Mouse (Mus musculus) testis, postnatal 14 days (tissue): Measurements from ENCODE around the gene Ppil3.

Experiments
- DNase-seq: peaks from one replicate; pipeline ENCODE4 v3.0.0; 2021; ENCODE audit warnings: low spot score

The Ppil3 gene

GRCm38 (mm10) chr1:58445143-58445722 lies at the start of gene Ppil3, which contains the start of gene Nif3l1:
Gene Ppil3, minus strand, starts transcription at chr1:58445486.
Gene Nif3l1, plus strand, starts transcription at chr1:58445151.
- peak; percentile 89 for DNase-seq

GRCm38 (mm10) chr1:58482647-58483046 lies 37.4 kb upstream of the Ppil3 start:
- no peak for DNase-seq

- no peak for DNase-seq
Observed at GRCm38 (mm10) chr1:58475662-58476061, 30.4 kb upstream of the Ppil3 start.

- no peak for DNase-seq
Observed at GRCm38 (mm10) chr1:58465561-58465960, 20.3 kb upstream of the Ppil3 start.

- no peak for DNase-seq
Observed at GRCm38 (mm10) chr1:58465042-58465441, 19.8 kb upstream of the Ppil3 start.

GRCm38 (mm10) chr1:58463935-58464334 lies 18.6 kb upstream of the Ppil3 start:
- no peak for DNase-seq

GRCm38 (mm10) chr1:58460566-58460965 lies 15.3 kb upstream of the Ppil3 start:
- DNase-seq: no peak

- DNase-seq: no peak
Observed at GRCm38 (mm10) chr1:58458867-58459266, 13.6 kb upstream of the Ppil3 start.

GRCm38 (mm10) chr1:58458175-58458574 lies 12.9 kb upstream of the Ppil3 start:
- DNase-seq: no peak

GRCm38 (mm10) chr1:58454316-58454715 lies 9.0 kb upstream of the Ppil3 start:
- DNase-seq: no peak

GRCm38 (mm10) chr1:58448396-58448795 lies 3.1 kb upstream of the Ppil3 start:
- no peak for DNase-seq

GRCm38 (mm10) chr1:58447766-58448165 lies 2.5 kb upstream of the Ppil3 start:
- no peak for DNase-seq

- DNase-seq: no peak
Observed at GRCm38 (mm10) chr1:58445861-58446260, 575 bp upstream of the Ppil3 start.

- DNase-seq: no peak
Observed at GRCm38 (mm10) chr1:58444691-58445090, 595 bp downstream of the Ppil3 start.

- DNase-seq: no peak
Observed at GRCm38 (mm10) chr1:58424551-58424950, 20.7 kb downstream of the Ppil3 start.

GRCm38 (mm10) chr1:58423371-58424248 lies 21.7 kb downstream of the Ppil3 start, which contains the start of gene Clk1:
Gene Clk1, minus strand, starts transcription at chr1:58424066.
- DNase-seq: peak; percentile 94

- DNase-seq: peak; percentile 32
Observed at GRCm38 (mm10) chr1:58422879-58423278, 22.4 kb downstream of the Ppil3 start.

GRCm38 (mm10) chr1:58420961-58421360 lies 24.3 kb downstream of the Ppil3 start:
- no peak for DNase-seq

- no peak for DNase-seq
Observed at GRCm38 (mm10) chr1:58420032-58420431, 25.3 kb downstream of the Ppil3 start.

GRCm38 (mm10) chr1:58416048-58416447 lies 29.2 kb downstream of the Ppil3 start:
- DNase-seq: no peak

- DNase-seq: no peak
Observed at GRCm38 (mm10) chr1:58415442-58415841, 29.8 kb downstream of the Ppil3 start.

GRCm38 (mm10) chr1:58410776-58411175 lies 34.5 kb downstream of the Ppil3 start:
- DNase-seq: no peak

GRCm38 (mm10) chr1:58410198-58410588 lies 35.1 kb downstream of the Ppil3 start:
- no peak for DNase-seq
